Mouse (Mus musculus): ENCODE measurements around the gene Slc9a4. TPM values are rescaled to one million over a fixed set of nuclear protein-coding genes. Genes with fewer than 3 reads are reported as not detected.
"Not testable (repeated sequence)": the region's sequence is repeated elsewhere in the genome, so short reads cannot be mapped to it uniquely, and the experiment has no call there.

Slc9a4 gene
- polyA plus RNA-seq, 1 experiment from 2014 or later, result not detected

GRCm38 (mm10) chr1:40590931-40591330 is 11.1 kb downstream of the Slc9a4 start:
- no peaks in the 10 kb centered on the region for H3K36me3 ChIP-seq (ENCODE audit: control insufficient read depth, insufficient read depth, low read length)
- no peak overlapping the region for H3K27ac ChIP-seq (ENCODE audit: low read depth)
- H3K4me3 ChIP-seq (ENCODE audit: low read depth, low read length), result no peak overlapping the region
- no peak overlapping the region for H3K4me2 ChIP-seq (ENCODE audit: low read length)
- no peak for ATAC-seq (replicated peaks; ENCODE audit: low FRiP score, low TSS enrichment, low read depth)
- H3K27me3 ChIP-seq (replicated peaks; ENCODE audit: control insufficient read depth, insufficient read depth, low read length), result no peaks in the 10 kb centered on the region
- no peaks in the 10 kb centered on the region for H3K4me1 ChIP-seq (replicated peaks; ENCODE audit: control insufficient read depth, insufficient read depth, low read length)
- no peaks in the 10 kb centered on the region for H3K9me3 ChIP-seq (ENCODE audit: control insufficient read depth, low read length)
- no peak overlapping the region for H3K9ac ChIP-seq (ENCODE audit: low read length)
- WGBS, result 86% methylated on average over 4 of the region's 4 CpGs
- no peak for DNase-seq (ENCODE audit: low spot score)

DNA sequence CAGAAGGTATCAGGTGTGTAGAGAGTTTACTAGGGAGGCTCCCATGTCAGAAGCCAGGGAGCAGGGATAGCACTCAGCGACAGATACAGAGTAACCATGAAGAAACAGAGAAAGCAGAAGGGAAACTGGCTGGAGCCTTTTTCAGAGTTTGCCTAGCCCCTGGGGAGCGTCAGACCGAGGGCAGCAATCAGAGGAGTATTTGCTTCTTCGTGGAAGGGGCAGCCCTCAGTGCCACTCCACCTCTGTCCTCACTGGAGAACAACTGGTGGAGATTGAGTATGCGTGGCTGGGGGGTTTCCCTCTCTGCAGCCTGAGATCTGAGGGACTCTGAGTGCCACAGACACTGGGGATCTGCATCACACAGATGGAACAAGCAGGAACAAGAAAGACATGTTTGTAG is 17.9 kb downstream of the Slc9a4 start:
- Histone ChIP-seq H3K27me3 (replicated peaks; ENCODE audit: control insufficient read depth, insufficient read depth, low read length) (no peaks in the 10 kb centered on the region), H3K36me3 (ENCODE audit: control insufficient read depth, insufficient read depth, low read length) (no peaks in the 10 kb centered on the region), H3K9me3 (ENCODE audit: control insufficient read depth, low read length) (no peaks in the 10 kb centered on the region), H3K9ac (ENCODE audit: low read length) (no peak overlapping the region), H3K4me1 (replicated peaks; ENCODE audit: control insufficient read depth, insufficient read depth, low read length) (no peaks in the 10 kb centered on the region), H3K4me3 (ENCODE audit: low read depth, low read length) (no peak overlapping the region), H3K27ac (ENCODE audit: low read depth) (no peak overlapping the region), H3K4me2 (ENCODE audit: low read length) (no peak overlapping the region)
- ATAC-seq (replicated peaks; ENCODE audit: low FRiP score, low TSS enrichment, low read depth) (no peak), DNase-seq (ENCODE audit: low spot score) (no peak)
- WGBS, result 56% methylated on average over 5 of the region's 5 CpGs

- not testable (repeated sequence) for H3K27me3 ChIP-seq (replicated peaks; ENCODE audit: control insufficient read depth, insufficient read depth, low read length); ATAC-seq (replicated peaks; ENCODE audit: low FRiP score, low TSS enrichment, low read depth); H3K36me3 ChIP-seq (ENCODE audit: control insufficient read depth, insufficient read depth, low read length); H3K4me3 ChIP-seq (ENCODE audit: low read depth, low read length); DNase-seq (ENCODE audit: low spot score); H3K4me2 ChIP-seq (ENCODE audit: low read length); H3K27ac ChIP-seq (ENCODE audit: low read depth); H3K9me3 ChIP-seq (ENCODE audit: control insufficient read depth, low read length); H3K4me1 ChIP-seq (replicated peaks; ENCODE audit: control insufficient read depth, insufficient read depth, low read length); H3K9ac ChIP-seq (ENCODE audit: low read length)
- whole genome bisulfite sequencing, result 90% methylated on average over 9 of the region's 9 CpGs
Measured at GRCm38 (mm10) chr1:40599661-40600060, 19.8 kb downstream of the Slc9a4 start.

GRCm38 (mm10) chr1:40600394-40601327 is 20.8 kb downstream of the Slc9a4 start:
- DNase-seq (ENCODE audit: low spot score) (no peak), ATAC-seq (replicated peaks; ENCODE audit: low FRiP score, low TSS enrichment, low read depth) (no peak)
- H3K27ac ChIP-seq (ENCODE audit: low read depth), result no peak overlapping the region
- no peak overlapping the region for H3K4me2 ChIP-seq (ENCODE audit: low read length)
- H3K4me1 ChIP-seq (replicated peaks; ENCODE audit: control insufficient read depth, insufficient read depth, low read length), result no peaks in the 10 kb centered on the region
- H3K4me3 ChIP-seq (ENCODE audit: low read depth, low read length), result no peak overlapping the region
- H3K36me3 ChIP-seq (ENCODE audit: control insufficient read depth, insufficient read depth, low read length), result no peaks in the 10 kb centered on the region
- no peaks in the 10 kb centered on the region for H3K9me3 ChIP-seq (ENCODE audit: control insufficient read depth, low read length)
- no peaks in the 10 kb centered on the region for H3K27me3 ChIP-seq (replicated peaks; ENCODE audit: control insufficient read depth, insufficient read depth, low read length)
- no peak overlapping the region for H3K9ac ChIP-seq (ENCODE audit: low read length)
- WGBS, result 81% methylated on average over 25 of the region's 25 CpGs

- Histone ChIP-seq H3K4me1 (replicated peaks; ENCODE audit: control insufficient read depth, insufficient read depth, low read length) (no peaks in the 10 kb centered on the region), H3K27me3 (replicated peaks; ENCODE audit: control insufficient read depth, insufficient read depth, low read length) (no peaks in the 10 kb centered on the region), H3K4me2 (ENCODE audit: low read length) (no peak overlapping the region), H3K9ac (ENCODE audit: low read length) (no peak overlapping the region), H3K36me3 (ENCODE audit: control insufficient read depth, insufficient read depth, low read length) (no peaks in the 10 kb centered on the region), H3K9me3 (ENCODE audit: control insufficient read depth, low read length) (no peaks in the 10 kb centered on the region), H3K4me3 (ENCODE audit: low read depth, low read length) (no peak overlapping the region), H3K27ac (ENCODE audit: low read depth) (no peak overlapping the region)
- ATAC-seq (replicated peaks; ENCODE audit: low FRiP score, low TSS enrichment, low read depth) (no peak), DNase-seq (ENCODE audit: low spot score) (no peak)
- WGBS, result 78% methylated on average over 3 of the region's 3 CpGs
Measured at GRCm38 (mm10) chr1:40601461-40601860, 21.6 kb downstream of the Slc9a4 start.

- no peaks in the 10 kb centered on the region for H3K36me3 ChIP-seq (ENCODE audit: control insufficient read depth, insufficient read depth, low read length)
- no peak overlapping the region for H3K4me3 ChIP-seq (ENCODE audit: low read depth, low read length)
- H3K27me3 ChIP-seq (replicated peaks; ENCODE audit: control insufficient read depth, insufficient read depth, low read length), result no peaks in the 10 kb centered on the region
- no peak for DNase-seq (ENCODE audit: low spot score)
- no peaks in the 10 kb centered on the region for H3K4me1 ChIP-seq (replicated peaks; ENCODE audit: control insufficient read depth, insufficient read depth, low read length)
- no peak for ATAC-seq (replicated peaks; ENCODE audit: low FRiP score, low TSS enrichment, low read depth)
- no peak overlapping the region for H3K9ac ChIP-seq (ENCODE audit: low read length)
- no peak overlapping the region for H3K4me2 ChIP-seq (ENCODE audit: low read length)
- no peaks in the 10 kb centered on the region for H3K9me3 ChIP-seq (ENCODE audit: control insufficient read depth, low read length)
- no peak overlapping the region for H3K27ac ChIP-seq (ENCODE audit: low read depth)
- WGBS, result 93% methylated on average over 2 of the region's 2 CpGs
Measured at GRCm38 (mm10) chr1:40613219-40613618, 33.3 kb downstream of the Slc9a4 start.

GRCm38 (mm10) chr1:40619093-40619492 is 39.2 kb downstream of the Slc9a4 start:
- Histone ChIP-seq H3K36me3 (ENCODE audit: control insufficient read depth, insufficient read depth, low read length) (no peaks in the 10 kb centered on the region), H3K4me2 (ENCODE audit: low read length) (no peak overlapping the region), H3K27ac (ENCODE audit: low read depth) (no peak overlapping the region), H3K27me3 (replicated peaks; ENCODE audit: control insufficient read depth, insufficient read depth, low read length) (no peaks in the 10 kb centered on the region), H3K4me3 (ENCODE audit: low read depth, low read length) (no peak overlapping the region), H3K9me3 (ENCODE audit: control insufficient read depth, low read length) (no peaks in the 10 kb centered on the region), H3K9ac (ENCODE audit: low read length) (no peak overlapping the region), H3K4me1 (replicated peaks; ENCODE audit: control insufficient read depth, insufficient read depth, low read length) (no peaks in the 10 kb centered on the region)
- 85% methylated on average over 5 of the region's 5 CpGs for WGBS
- ATAC-seq (replicated peaks; ENCODE audit: low FRiP score, low TSS enrichment, low read depth) (no peak; the same call in 1 of the 2 replicates), DNase-seq (ENCODE audit: low spot score) (no peak)

GRCm38 (mm10) chr1:40619871-40620270 is 40.0 kb downstream of the Slc9a4 start:
- no peak overlapping the region for H3K27ac ChIP-seq (ENCODE audit: low read depth)
- H3K36me3 ChIP-seq (ENCODE audit: control insufficient read depth, insufficient read depth, low read length), result no peaks in the 10 kb centered on the region
- ATAC-seq (replicated peaks; ENCODE audit: low FRiP score, low TSS enrichment, low read depth), result no peak
- no peak overlapping the region for H3K4me3 ChIP-seq (ENCODE audit: low read depth, low read length)
- WGBS, result 79% methylated on average over 5 of the region's 5 CpGs
- no peaks in the 10 kb centered on the region for H3K27me3 ChIP-seq (replicated peaks; ENCODE audit: control insufficient read depth, insufficient read depth, low read length)
- no peak overlapping the region for H3K4me2 ChIP-seq (ENCODE audit: low read length)
- no peaks in the 10 kb centered on the region for H3K9me3 ChIP-seq (ENCODE audit: control insufficient read depth, low read length)
- H3K4me1 ChIP-seq (replicated peaks; ENCODE audit: control insufficient read depth, insufficient read depth, low read length), result no peaks in the 10 kb centered on the region
- H3K9ac ChIP-seq (ENCODE audit: low read length), result no peak overlapping the region
- DNase-seq (ENCODE audit: low spot score), result no peak

DNA sequence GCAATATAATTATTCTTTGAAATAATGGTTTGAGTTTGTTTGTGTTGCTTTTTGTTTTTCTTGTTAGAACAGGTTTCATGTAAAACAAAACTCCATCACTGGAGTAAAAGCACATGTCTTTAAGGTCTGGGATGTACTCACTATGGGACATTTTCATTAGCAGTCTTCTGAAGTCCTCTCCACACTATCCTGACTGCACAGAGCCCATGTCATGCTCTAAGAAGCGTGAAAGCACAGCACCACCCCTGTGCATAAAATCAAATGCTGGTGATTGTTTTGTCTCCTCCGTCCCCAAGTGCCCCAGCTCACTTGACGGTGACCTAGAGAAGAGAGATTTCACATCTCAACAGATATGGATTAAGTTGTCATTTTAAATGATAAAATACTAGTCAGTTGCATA is 45.1 kb downstream of the Slc9a4 start:
- H3K4me2 ChIP-seq (ENCODE audit: low read length), result no peak overlapping the region
- WGBS, result 82% methylated on average over 3 of the region's 3 CpGs
- H3K4me1 ChIP-seq (replicated peaks; ENCODE audit: control insufficient read depth, insufficient read depth, low read length), result no peaks in the 10 kb centered on the region
- ATAC-seq (replicated peaks; ENCODE audit: low FRiP score, low TSS enrichment, low read depth), result no peak
- no peaks in the 10 kb centered on the region for H3K36me3 ChIP-seq (ENCODE audit: control insufficient read depth, insufficient read depth, low read length)
- H3K9me3 ChIP-seq (ENCODE audit: control insufficient read depth, low read length), result no peaks in the 10 kb centered on the region
- no peak overlapping the region for H3K27ac ChIP-seq (ENCODE audit: low read depth)
- no peak overlapping the region for H3K9ac ChIP-seq (ENCODE audit: low read length)
- H3K27me3 ChIP-seq (replicated peaks; ENCODE audit: control insufficient read depth, insufficient read depth, low read length), result no peaks in the 10 kb centered on the region
- DNase-seq (ENCODE audit: low spot score), result no peak
- H3K4me3 ChIP-seq (ENCODE audit: low read depth, low read length), result no peak overlapping the region
